Mouse (Mus musculus): Measurements from ENCODE around the gene Filip1l. TPM values are rescaled to one million over a fixed set of nuclear protein-coding genes. Genes with fewer than 3 reads are reported as not detected.

Gene Filip1l
- 38.2 and 41.4 TPM in 2 replicates for polyA plus RNA-seq (2014; fragmentation: Nextera tagmentation; extraction: Ambion mirVana)

- WGBS: 79% methylated on average over 6 of the region's 6 CpGs
- Histone ChIP-seq H3K4me3 (ENCODE audit: low read depth, low read length) (no peak within 1 kb of the TSS), H3K4me2 (ENCODE audit: low read length) (no peak within 1 kb of the TSS), H3K36me3 (ENCODE audit: control insufficient read depth, insufficient read depth, low read length) (no peaks in the 10 kb centered on the region), H3K27me3 (replicated peaks; ENCODE audit: control insufficient read depth, insufficient read depth, low read length) (no peaks in the 10 kb centered on the region), H3K9ac (ENCODE audit: low read length) (no peak within 1 kb of the TSS), H3K4me1 (replicated peaks; ENCODE audit: control insufficient read depth, insufficient read depth, low read length) (0 out of 2 replicates have a peak, but pooled peaks cover 3% of the 10 kb centered on the region), H3K9me3 (ENCODE audit: control insufficient read depth, low read length) (no peaks in the 10 kb centered on the region), H3K27ac (ENCODE audit: low read depth) (no peak within 1 kb of the TSS)
- no peak for DNase-seq (ENCODE audit: low spot score)
- ATAC-seq (replicated peaks; ENCODE audit: low FRiP score, low TSS enrichment, low read depth): no peak; the same call in 1 of the 2 replicates
Measured at GRCm38 (mm10) chr16:57352751-57353150, at the start of gene Filip1l. Gene Filip1l, plus strand, starts transcription at chr16:57353093.

DNA sequence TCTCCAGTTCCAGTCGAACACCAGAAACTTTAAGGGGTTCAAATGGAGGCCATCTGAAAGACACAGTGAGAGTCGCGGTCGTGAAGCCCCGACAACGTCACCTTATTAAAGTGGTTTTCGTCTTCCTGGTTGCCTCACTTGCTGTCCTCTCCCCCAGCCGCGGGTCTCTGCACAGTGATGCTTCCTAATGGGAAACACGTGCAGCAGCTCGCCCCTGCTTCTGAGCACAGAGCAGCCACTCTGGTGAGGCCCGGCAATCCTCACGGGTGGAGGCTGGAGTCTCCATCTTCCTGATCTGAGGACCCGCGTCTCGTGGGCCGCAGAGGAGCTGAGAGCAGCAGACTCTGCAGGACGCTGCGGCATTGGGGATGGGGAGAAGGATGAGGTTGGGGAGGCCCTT lies 49.2 kb upstream of the Filip1l start:
- DNase-seq (ENCODE audit: low spot score): no peak
- no peak overlapping the region for H3K27ac ChIP-seq (ENCODE audit: low read depth)

DNA sequence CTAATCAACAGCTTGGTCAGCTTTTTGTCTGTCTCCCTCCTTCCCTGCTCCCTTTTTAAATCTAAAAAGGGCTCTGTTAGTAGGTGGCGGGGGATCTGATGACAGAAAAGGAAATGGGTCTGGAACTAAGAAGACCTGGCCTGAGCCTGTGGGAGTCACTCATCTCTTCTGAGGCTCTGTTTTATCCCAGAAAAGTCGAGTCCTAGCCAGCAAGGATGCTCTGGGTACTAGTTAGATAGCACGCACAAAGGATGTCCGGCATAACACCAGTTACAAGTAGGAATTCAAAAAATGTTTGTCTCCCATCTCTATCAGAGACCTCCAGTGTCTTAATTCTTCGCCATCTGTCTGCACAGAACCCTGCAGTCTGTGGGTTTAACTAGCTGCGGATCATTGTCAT lies 47.4 kb upstream of the Filip1l start:
- ATAC-seq (replicated peaks; ENCODE audit: low FRiP score, low TSS enrichment, low read depth) (no peak), DNase-seq (ENCODE audit: low spot score) (no peak)
- no peaks in the 10 kb centered on the region for H3K27me3 ChIP-seq (replicated peaks; ENCODE audit: control insufficient read depth, insufficient read depth, low read length)
- H3K4me1 ChIP-seq (replicated peaks; ENCODE audit: control insufficient read depth, insufficient read depth, low read length): no peaks in the 10 kb centered on the region
- no peaks in the 10 kb centered on the region for H3K9me3 ChIP-seq (ENCODE audit: control insufficient read depth, low read length)
- no peaks in the 10 kb centered on the region for H3K36me3 ChIP-seq (ENCODE audit: control insufficient read depth, insufficient read depth, low read length)
- H3K4me3 ChIP-seq (ENCODE audit: low read depth, low read length): no peak overlapping the region
- H3K4me2 ChIP-seq (ENCODE audit: low read length): no peak overlapping the region
- H3K9ac ChIP-seq (ENCODE audit: low read length): no peak overlapping the region
- no peak overlapping the region for H3K27ac ChIP-seq (ENCODE audit: low read depth)
- 73% methylated on average over 6 of the region's 6 CpGs for WGBS

More for the DNA sequence above, 49.2 kb upstream of the Filip1l start:
- Histone ChIP-seq H3K27me3 (replicated peaks; ENCODE audit: control insufficient read depth, insufficient read depth, low read length) (no peaks in the 10 kb centered on the region), H3K4me3 (ENCODE audit: low read depth, low read length) (no peak overlapping the region), H3K4me2 (ENCODE audit: low read length) (no peak overlapping the region), H3K36me3 (ENCODE audit: control insufficient read depth, insufficient read depth, low read length) (no peaks in the 10 kb centered on the region), H3K9me3 (ENCODE audit: control insufficient read depth, low read length) (no peaks in the 10 kb centered on the region), H3K9ac (ENCODE audit: low read length) (no peak overlapping the region), H3K4me1 (replicated peaks; ENCODE audit: control insufficient read depth, insufficient read depth, low read length) (no peaks in the 10 kb centered on the region)
- no peak for ATAC-seq (replicated peaks; ENCODE audit: low FRiP score, low TSS enrichment, low read depth)
- WGBS: 70% methylated on average over 19 of the region's 19 CpGs

GRCm38 (mm10) chr16:57312130-57312529 lies 40.8 kb upstream of the Filip1l start:
- H3K4me3 ChIP-seq (ENCODE audit: low read depth, low read length): no peak overlapping the region
- H3K9me3 ChIP-seq (ENCODE audit: control insufficient read depth, low read length): no peaks in the 10 kb centered on the region
- H3K9ac ChIP-seq (ENCODE audit: low read length): no peak overlapping the region
- H3K27me3 ChIP-seq (replicated peaks; ENCODE audit: control insufficient read depth, insufficient read depth, low read length): no peaks in the 10 kb centered on the region
- no peaks in the 10 kb centered on the region for H3K36me3 ChIP-seq (ENCODE audit: control insufficient read depth, insufficient read depth, low read length)
- H3K27ac ChIP-seq (ENCODE audit: low read depth): no peak overlapping the region
- H3K4me1 ChIP-seq (replicated peaks; ENCODE audit: control insufficient read depth, insufficient read depth, low read length): peaks cover 16% of the 10 kb centered on the region; the same call in 1 of the 2 replicates
- DNase-seq (ENCODE audit: low spot score): no peak
- ATAC-seq (replicated peaks; ENCODE audit: low FRiP score, low TSS enrichment, low read depth): no peak
- WGBS: 92% methylated on average over 2 of the region's 2 CpGs
- no peak overlapping the region for H3K4me2 ChIP-seq (ENCODE audit: low read length)

- H3K27ac ChIP-seq (ENCODE audit: low read depth): no peak overlapping the region
- 72% methylated on average over 3 of the region's 3 CpGs for WGBS
- DNase-seq (ENCODE audit: low spot score): no peak
- H3K4me1 ChIP-seq (replicated peaks; ENCODE audit: control insufficient read depth, insufficient read depth, low read length): peaks cover 29% of the 10 kb centered on the region; the same call in 1 of the 2 replicates
- no peak overlapping the region for H3K4me2 ChIP-seq (ENCODE audit: low read length)
- H3K4me3 ChIP-seq (ENCODE audit: low read depth, low read length): no peak overlapping the region
- no peak for ATAC-seq (replicated peaks; ENCODE audit: low FRiP score, low TSS enrichment, low read depth)
- no peaks in the 10 kb centered on the region for H3K27me3 ChIP-seq (replicated peaks; ENCODE audit: control insufficient read depth, insufficient read depth, low read length)
- no peaks in the 10 kb centered on the region for H3K9me3 ChIP-seq (ENCODE audit: control insufficient read depth, low read length)
- H3K36me3 ChIP-seq (ENCODE audit: control insufficient read depth, insufficient read depth, low read length): no peaks in the 10 kb centered on the region
- no peak overlapping the region for H3K9ac ChIP-seq (ENCODE audit: low read length)
Measured at GRCm38 (mm10) chr16:57313487-57313886, 39.4 kb upstream of the Filip1l start.

- Histone ChIP-seq H3K27me3 (replicated peaks; ENCODE audit: control insufficient read depth, insufficient read depth, low read length) (no peaks in the 10 kb centered on the region), H3K27ac (ENCODE audit: low read depth) (no peak overlapping the region), H3K9me3 (ENCODE audit: control insufficient read depth, low read length) (no peaks in the 10 kb centered on the region), H3K36me3 (ENCODE audit: control insufficient read depth, insufficient read depth, low read length) (no peaks in the 10 kb centered on the region), H3K9ac (ENCODE audit: low read length) (no peak overlapping the region), H3K4me3 (ENCODE audit: low read depth, low read length) (no peak overlapping the region), H3K4me1 (replicated peaks; ENCODE audit: control insufficient read depth, insufficient read depth, low read length) (peaks cover 32% of the 10 kb centered on the region; the same call in 1 of the 2 replicates), H3K4me2 (ENCODE audit: low read length) (no peak overlapping the region)
- no peak for DNase-seq (ENCODE audit: low spot score)
- ATAC-seq (replicated peaks; ENCODE audit: low FRiP score, low TSS enrichment, low read depth): no peak
- 88% methylated on average over 3 of the region's 3 CpGs for WGBS
Measured at GRCm38 (mm10) chr16:57314236-57314635, 38.7 kb upstream of the Filip1l start.

GRCm38 (mm10) chr16:57315026-57315425 lies 37.9 kb upstream of the Filip1l start:
- Histone ChIP-seq H3K9me3 (ENCODE audit: control insufficient read depth, low read length) (no peaks in the 10 kb centered on the region), H3K27ac (ENCODE audit: low read depth) (peak overlapping the region; percentile 2; the same call in 1 of the 2 replicates), H3K4me2 (ENCODE audit: low read length) (no peak overlapping the region), H3K27me3 (replicated peaks; ENCODE audit: control insufficient read depth, insufficient read depth, low read length) (no peaks in the 10 kb centered on the region), H3K9ac (ENCODE audit: low read length) (no peak overlapping the region), H3K36me3 (ENCODE audit: control insufficient read depth, insufficient read depth, low read length) (no peaks in the 10 kb centered on the region), H3K4me3 (ENCODE audit: low read depth, low read length) (no peak overlapping the region), H3K4me1 (replicated peaks; ENCODE audit: control insufficient read depth, insufficient read depth, low read length) (peaks cover 32% of the 10 kb centered on the region; the same call in 1 of the 2 replicates)
- ATAC-seq (replicated peaks; ENCODE audit: low FRiP score, low TSS enrichment, low read depth): no peak
- WGBS: 75% methylated on average over 9 of the region's 9 CpGs
- DNase-seq (ENCODE audit: low spot score): no peak

DNA sequence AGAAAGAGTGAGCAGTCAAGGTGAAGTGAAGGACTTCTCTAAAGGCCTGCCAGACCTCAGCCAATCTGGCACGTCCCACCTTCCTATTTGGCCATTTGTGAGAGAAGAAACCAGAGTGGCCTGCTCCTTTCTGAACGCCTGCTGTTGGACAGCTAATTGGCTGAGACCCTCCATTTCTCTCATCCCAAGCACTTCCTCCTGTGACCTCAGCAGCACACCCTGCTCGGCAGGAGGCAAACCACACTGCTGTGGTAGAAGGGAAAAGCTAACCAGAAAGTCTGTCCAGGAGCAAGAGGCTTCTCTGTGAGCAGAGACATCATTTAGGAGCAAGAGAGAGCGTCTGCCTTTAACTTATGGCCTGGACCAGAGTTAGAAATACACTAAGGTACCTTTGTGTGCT lies 35.8 kb upstream of the Filip1l start:
- Histone ChIP-seq H3K9ac (ENCODE audit: low read length) (no peak overlapping the region), H3K4me2 (ENCODE audit: low read length) (no peak overlapping the region), H3K9me3 (ENCODE audit: control insufficient read depth, low read length) (0 out of 2 replicates have a peak, but pooled peaks cover 3% of the 10 kb centered on the region), H3K4me1 (replicated peaks; ENCODE audit: control insufficient read depth, insufficient read depth, low read length) (peaks cover 32% of the 10 kb centered on the region; the same call in 1 of the 2 replicates), H3K27me3 (replicated peaks; ENCODE audit: control insufficient read depth, insufficient read depth, low read length) (no peaks in the 10 kb centered on the region), H3K4me3 (ENCODE audit: low read depth, low read length) (no peak overlapping the region), H3K36me3 (ENCODE audit: control insufficient read depth, insufficient read depth, low read length) (no peaks in the 10 kb centered on the region), H3K27ac (ENCODE audit: low read depth) (no peak overlapping the region)
- DNase-seq (ENCODE audit: low spot score): no peak
- no peak for ATAC-seq (replicated peaks; ENCODE audit: low FRiP score, low TSS enrichment, low read depth)
- WGBS: 68% methylated on average over 4 of the region's 4 CpGs
